ENCODE assay signal across 8 mouse cellular contexts in genomic region chr11:120467051-120467735, GRCm38 (mm10). TPM values are rescaled to one million over a fixed set of nuclear protein-coding genes. Genes with fewer than 3 reads are reported as not detected.
DNase-seq lines count a peak whose midpoint lies in the region; ATAC-seq and TF ChIP-seq lines count a peak whose summit lies in the region.

TSS of gene Arl16 (minus strand) at chr11:120467607.

- H3K27ac ChIP-seq in bone marrow macrophage, adult 2 months (ENCODE audit: insufficient read depth, low read depth, low read length), result peak within 1 kb of the TSS; percentile 18; the same call in 1 of the 2 replicates
- no peak within 1 kb of the TSS for H3K27ac ChIP-seq in embryonic fibroblast, embryonic 13.5 days (ENCODE audit: insufficient read depth, low read length)
- peak within 1 kb of the TSS; percentile 51; the same call in 1 of the 2 replicates for H3K27ac ChIP-seq in kidney, embryonic 14.5 days (ENCODE audit: low read depth, low read length)
- H3K27ac ChIP-seq in limb, embryonic 15.5 days, result peak within 1 kb of the TSS; percentile 83

- ATAC-seq in kidney, embryonic 14.5 days (ENCODE audit: low FRiP score, low TSS enrichment), result peak; percentile 100
- peak; percentile 99 for ATAC-seq in limb, embryonic 15.5 days (ENCODE audit: insufficient number of reproducible peaks, low FRiP score, low TSS enrichment, low read depth)

- H3K9ac ChIP-seq in kidney, embryonic 14.5 days (ENCODE audit: low read depth, low read length), result peak within 1 kb of the TSS; percentile 86
- H3K9ac ChIP-seq in limb, embryonic 15.5 days, result peak within 1 kb of the TSS; percentile 94

- no peaks in the 10 kb centered on the region for H3K9me3 ChIP-seq in kidney, embryonic 14.5 days (ENCODE audit: control insufficient read depth, low read length)
- H3K9me3 ChIP-seq in limb, embryonic 15.5 days, result no peaks in the 10 kb centered on the region

- under 1% methylated on average over 53 of the region's 54 CpGs for WGBS in kidney, embryonic 14.5 days
- under 1% methylated on average over 51 of the region's 54 CpGs for WGBS in limb, embryonic 15.5 days

- no peak for TF ChIP-seq CTCF in bone marrow macrophage, adult 2 months (IDR thresholded peaks at IDR 0.05; ENCODE audit: low read depth, low read length)
- no peak for TF ChIP-seq CTCF in embryonic fibroblast, embryonic 13.5 days (IDR thresholded peaks at IDR 0.05; ENCODE audit: borderline replicate concordance, insufficient read depth, low read length)

- H3K4me3 ChIP-seq in bone marrow macrophage, adult 2 months (ENCODE audit: insufficient read depth, low read length), result peak within 1 kb of the TSS; percentile 91
- peak within 1 kb of the TSS; percentile 88 for H3K4me3 ChIP-seq in embryonic fibroblast, embryonic 13.5 days (ENCODE audit: insufficient read depth, low read length)
- H3K4me3 ChIP-seq in kidney, embryonic 14.5 days (ENCODE audit: low read length), result peak within 1 kb of the TSS; percentile 99
- peak within 1 kb of the TSS; percentile 100 for H3K4me3 ChIP-seq in limb, embryonic 15.5 days

- H3K27me3 ChIP-seq in kidney, embryonic 14.5 days (ENCODE audit: control insufficient read depth, insufficient read depth, low read length), result no peaks in the 10 kb centered on the region
- H3K27me3 ChIP-seq in limb, embryonic 15.5 days, result no peaks in the 10 kb centered on the region

- TF ChIP-seq POLR2A in bone marrow macrophage, adult 2 months (IDR thresholded peaks at IDR 0.05; ENCODE audit: borderline replicate concordance, low read depth, low read length), result no peak; the same call in 1 of the 2 replicates
- peak; percentile 73 for TF ChIP-seq POLR2A in embryonic fibroblast, embryonic 13.5 days (IDR thresholded peaks at IDR 0.05; ENCODE audit: low read depth, low read length)

- H3K36me3 ChIP-seq in kidney, embryonic 14.5 days (ENCODE audit: control insufficient read depth, insufficient read depth, low read length), result peaks cover 56% of the 10 kb centered on the region
- H3K36me3 ChIP-seq in limb, embryonic 15.5 days, result peaks cover 62% of the 10 kb centered on the region

- peak; percentile 99 for DNase-seq in A20 (ENCODE audit: low read depth, low spot score)
- peak; percentile 92 to 94 for DNase-seq in heart, adult 9 months (ENCODE audit: low spot score in 2 of 2)
- peak; percentile 84 to 87 for DNase-seq in monocyte, adult 2 months (ENCODE audit: low read depth in 1 of 2, low spot score in 2 of 2)
- peak; percentile 95 for DNase-seq in spleen, postnatal 36 days (ENCODE audit: low spot score in 2 of 2)

- H3K4me1 ChIP-seq in bone marrow macrophage, adult 2 months (ENCODE audit: control insufficient read depth, insufficient read depth, low read length), result peaks cover 18% of the 10 kb centered on the region
- H3K4me1 ChIP-seq in embryonic fibroblast, embryonic 13.5 days (ENCODE audit: control insufficient read depth, insufficient read depth, low read length), result peaks cover 5% of the 10 kb centered on the region; the same call in 1 of the 2 replicates
- H3K4me1 ChIP-seq in kidney, embryonic 14.5 days (ENCODE audit: control insufficient read depth, insufficient read depth, low read length), result peaks cover 16% of the 10 kb centered on the region
- peaks cover 25% of the 10 kb centered on the region for H3K4me1 ChIP-seq in limb, embryonic 15.5 days

- H3K4me2 ChIP-seq in kidney, embryonic 14.5 days (replicated peaks; ENCODE audit: low read depth, low read length), result peak within 1 kb of the TSS; percentile 97
- H3K4me2 ChIP-seq in limb, embryonic 15.5 days, result peak within 1 kb of the TSS; percentile 89

RNA-seq across cellular contexts. Expression of gene Arl16, which starts in this region (rescaled TPM):
- polyA plus RNA-seq in bone marrow macrophage, adult 2 months (2012; ENCODE audit: insufficient read depth, insufficient read length, missing spikeins), result 13.0 and 13.6 TPM in 2 replicates
- 24.0 and 30.7 TPM in 2 replicates for polyA plus RNA-seq in embryonic fibroblast, embryonic 13.5 days (2011; ENCODE audit: insufficient read length, low read depth, missing spikeins)
- polyA plus RNA-seq in kidney, embryonic 14.5 days (2014; fragmentation: Nextera tagmentation; extraction: Ambion mirVana), result 46.4 and 51.5 TPM in 2 replicates
- polyA plus RNA-seq in limb, embryonic 15.5 days (2015; fragmentation: Nextera tagmentation; extraction: Ambion mirVana), result 50.5 and 53.8 TPM in 2 replicates
